Mouse (Mus musculus): ENCODE data around the gene Asf1a.

DNA sequence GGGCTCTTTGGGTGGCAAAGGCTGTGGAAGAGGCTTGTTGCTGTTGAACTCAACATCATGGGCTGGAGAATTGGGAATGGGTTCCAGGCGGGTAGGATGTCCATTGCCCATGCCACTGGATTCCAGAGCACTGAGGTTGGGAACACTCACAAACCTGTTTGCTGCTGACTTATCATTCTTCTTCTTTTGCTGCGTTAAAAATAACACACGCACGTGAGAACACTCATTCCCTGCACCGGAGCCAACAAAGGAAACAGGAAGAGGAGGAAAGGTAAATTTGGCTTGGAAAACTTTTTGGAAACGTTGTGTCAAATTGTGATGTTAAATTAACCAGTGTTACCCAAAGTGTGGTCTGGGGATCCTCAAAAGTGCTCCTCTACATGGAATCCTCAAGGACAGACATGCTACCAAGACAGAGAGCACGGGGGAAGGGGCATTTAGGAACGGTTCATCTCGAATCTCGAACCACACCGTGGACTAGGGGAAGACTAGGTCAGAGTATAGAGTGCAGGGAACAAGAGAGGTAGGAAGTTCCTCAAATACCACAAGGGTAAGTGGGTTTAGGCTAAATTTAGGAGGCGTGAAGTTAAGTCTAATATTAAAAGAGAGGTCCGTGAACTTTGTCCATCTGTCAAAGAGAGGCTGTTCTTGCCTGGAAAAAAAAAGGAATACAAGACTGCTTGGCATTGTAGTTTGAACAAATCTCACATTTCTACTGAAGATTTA is 38.9 kb downstream of the Asf1a start:
- TF ChIP-seq CTCF (IDR thresholded peaks at IDR 0.05; ENCODE audit: low read depth, low read length) (no peak), GATA1 (IDR thresholded peaks at IDR 0.05; ENCODE audit: borderline replicate concordance, low read length) (no peak), TAL1 (conservative IDR thresholded peaks at IDR 0.05; ENCODE audit: low read depth, low read length) (no peak), GATA2 (IDR thresholded peaks at IDR 0.05; ENCODE audit: borderline replicate concordance, low read depth, low read length) (no peak), POLR2AphosphoS5 (IDR thresholded peaks at IDR 0.05; ENCODE audit: insufficient replicate concordance, low read depth, low read length) (no peak)
